Mouse (Mus musculus) bone marrow, adult 2 months (tissue): ENCODE data around the gene Lcor. TPM values are rescaled to one million over a fixed set of nuclear protein-coding genes. Genes with fewer than 3 reads are reported as not detected.

Source experiments
- H3K27ac ChIP-seq: fragments of 200-500 bp; 2 replicates; pipeline ENCODE4 v1.5.1; 2012; ENCODE audit warnings: low read depth, mild to moderate bottlenecking, control low read depth, inconsistent platforms, low read length; ENCODE audit not compliant: control insufficient read depth, poor library complexity, insufficient read depth
- H3K4me1 ChIP-seq: fragments of 200-500 bp; 2 replicates; pipeline ENCODE4 v1.6.1; 2011; ENCODE audit warnings: low read length; ENCODE audit not compliant: control insufficient read depth, insufficient read depth
- H3K4me3 ChIP-seq: fragments of 200-500 bp; replicated peaks from 2 replicates; pipeline ENCODE3; 2011; ENCODE audit warnings: mild to moderate bottlenecking, low read depth, low read length, control low read depth; ENCODE audit not compliant: control insufficient read depth
- CTCF ChIP-seq: fragments of 200-500 bp; IDR thresholded peaks from 2 replicates; pipeline ENCODE4 v1.5.1; 2011; ENCODE audit warnings: low read length, control low read depth; ENCODE audit not compliant: control insufficient read depth, insufficient read depth
- POLR2A ChIP-seq: fragments of 200-500 bp; IDR thresholded peaks from 2 replicates; pipeline ENCODE4 v1.6.1; 2011; ENCODE audit warnings: low read depth, mild to moderate bottlenecking, control low read depth, low read length, borderline replicate concordance; ENCODE audit not compliant: control insufficient read depth
- WGBS: fragments of 180-500 bp; shearing (Covaris S2); methylation state at CpG from one replicate; pipeline ENCODE4 v1.1.7; 2018; 5-methylcytosine and 5-hydroxymethylcytosine counted together
- polyA plus RNA-seq: library from polyadenylated mRNA; stranded (reverse); fragments of >200 nt; gene quantifications from 2 replicates; pipeline ENCODE4 v1.2.4, GENCODE M21; 2011; ENCODE audit warnings: low replicate concordance; ENCODE audit not compliant: missing spikeins, insufficient read depth, insufficient read length

The Lcor gene
- polyA plus RNA-seq, result 3.6 and 7.5 TPM in 2 replicates

- WGBS, result under 1% methylated on average over 81 of the region's 92 CpGs
- Histone ChIP-seq H3K27ac (peak within 1 kb of the TSS; percentile 100), H3K4me3 (peak within 1 kb of the TSS; percentile 99), H3K4me1 (peaks cover 2% of the 10 kb centered on the region; the same call in 1 of the 2 replicates)
- TF ChIP-seq CTCF, result no peak
- peak; percentile 80 for TF ChIP-seq POLR2A
These were observed at the start of gene Lcor for GRCm38 (mm10) chr19:41482190-41482908. TSS of gene Lcor (plus strand) at chr19:41482637.

- Histone ChIP-seq H3K27ac (no peak overlapping the region), H3K4me1 (no peaks in the 10 kb centered on the region; the same call in 1 of the 2 replicates), H3K4me3 (no peak overlapping the region)
- 81% methylated on average over 10 of the region's 10 CpGs for WGBS
- no peak for TF ChIP-seq POLR2A
These were observed 47.1 kb upstream of the Lcor start for GRCm38 (mm10) chr19:41435366-41435765.

DNA sequence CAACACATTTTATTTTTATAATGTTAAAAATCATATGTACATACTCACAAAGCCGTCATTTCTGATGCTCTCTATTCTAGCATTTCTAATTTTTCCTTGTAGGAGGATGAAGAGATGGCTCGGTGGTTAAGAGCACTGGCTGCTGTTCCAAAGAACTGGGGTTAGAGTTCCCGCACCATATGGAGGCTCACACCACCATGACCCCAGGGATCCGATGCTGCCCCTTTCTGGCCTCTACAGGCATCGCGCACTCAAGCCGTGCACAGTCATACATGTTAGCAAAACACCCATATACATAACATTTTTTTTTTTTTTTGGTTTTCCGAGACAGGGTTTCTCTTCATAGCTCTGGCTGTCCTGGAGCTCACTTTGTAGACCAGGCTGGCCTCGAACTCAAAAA is 46.0 kb upstream of the Lcor start:
- Histone ChIP-seq H3K4me3 (no peak overlapping the region), H3K27ac (no peak overlapping the region), H3K4me1 (no peaks in the 10 kb centered on the region; the same call in 1 of the 2 replicates)
- WGBS, result 85% methylated on average over 9 of the region's 9 CpGs
- TF ChIP-seq POLR2A (no peak), CTCF (no peak)

- Histone ChIP-seq H3K4me1 (no peaks in the 10 kb centered on the region; the same call in 1 of the 2 replicates), H3K27ac (no peak overlapping the region), H3K4me3 (no peak overlapping the region)
- WGBS, result 65% methylated on average over 6 of the region's 6 CpGs
- no peak for TF ChIP-seq CTCF
- TF ChIP-seq POLR2A, result no peak
These were observed 43.5 kb upstream of the Lcor start for GRCm38 (mm10) chr19:41438953-41439352.

DNA sequence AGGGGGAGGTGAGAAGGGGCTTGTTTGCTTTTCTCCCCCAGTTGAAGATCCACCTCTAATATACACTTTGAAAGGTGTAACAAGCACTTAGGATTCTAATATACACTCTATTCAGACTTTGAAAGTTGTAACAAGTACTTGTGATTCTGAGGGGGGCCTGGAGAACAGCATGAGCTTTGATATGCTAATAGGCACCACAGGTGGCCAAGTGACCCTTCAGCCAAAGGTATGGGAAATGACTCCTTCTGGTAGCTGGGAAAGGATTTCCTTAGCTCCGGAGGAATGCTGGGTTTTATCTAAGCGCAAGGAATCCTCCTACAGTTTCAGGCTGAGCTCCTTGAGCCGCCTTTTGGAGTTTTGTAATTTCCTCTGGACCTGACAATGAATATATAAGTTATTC is 41.0 kb upstream of the Lcor start:
- H3K4me1 ChIP-seq, result peaks cover 2% of the 10 kb centered on the region
- no peak for TF ChIP-seq CTCF
- TF ChIP-seq POLR2A, result no peak
- no peak overlapping the region for H3K27ac ChIP-seq
- no peak overlapping the region for H3K4me3 ChIP-seq
- 67% methylated on average over 3 of the region's 3 CpGs for WGBS

DNA sequence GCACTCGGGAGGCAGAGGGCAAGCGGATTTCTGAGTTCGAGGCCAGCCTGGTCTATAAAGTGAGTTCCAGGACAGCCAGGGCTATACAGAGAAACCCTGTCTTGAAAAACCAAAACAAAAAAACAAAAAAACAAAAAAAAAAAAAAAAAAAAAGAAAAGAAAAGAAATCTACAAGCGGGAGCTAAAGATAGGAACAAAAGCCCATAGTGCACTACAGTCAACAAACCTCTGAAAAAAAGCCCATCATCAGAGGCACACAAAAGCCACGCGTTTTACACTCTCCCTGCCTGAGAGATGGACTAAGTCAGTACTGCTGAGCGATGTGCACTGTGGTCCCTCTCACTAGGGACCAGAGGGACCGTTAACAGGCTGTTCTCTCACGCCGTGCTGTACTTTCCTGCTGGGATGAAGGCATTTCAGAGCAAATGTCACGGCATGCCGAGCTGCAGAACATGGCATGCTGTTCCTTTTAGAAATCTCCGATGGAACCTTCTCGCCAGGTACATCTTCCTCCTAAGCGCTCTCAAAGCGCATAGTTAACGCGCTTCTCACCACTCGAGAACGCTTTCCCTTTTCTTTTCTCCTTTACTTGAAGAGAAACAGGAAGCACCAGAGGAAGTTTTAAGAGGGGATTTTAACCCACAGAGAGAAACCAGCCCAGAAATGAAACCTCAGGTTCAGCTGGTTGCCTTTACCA is 40.4 kb upstream of the Lcor start:
- Histone ChIP-seq H3K27ac (peak overlapping the region; percentile 5; the same call in 1 of the 2 replicates), H3K4me1 (peaks cover 2% of the 10 kb centered on the region), H3K4me3 (peak overlapping the region; percentile 54)
- WGBS, result 14% methylated on average over 20 of the region's 20 CpGs
- no peak for TF ChIP-seq POLR2A
- TF ChIP-seq CTCF, result no peak

- no peak overlapping the region for H3K27ac ChIP-seq
- peaks cover 2% of the 10 kb centered on the region for H3K4me1 ChIP-seq
- TF ChIP-seq CTCF, result peak; percentile 99
- TF ChIP-seq POLR2A, result no peak
- peak overlapping the region; percentile 31 for H3K4me3 ChIP-seq
- WGBS, result 0% methylated on average over 6 of the region's 6 CpGs
These were observed 39.8 kb upstream of the Lcor start for GRCm38 (mm10) chr19:41442608-41442969.

DNA sequence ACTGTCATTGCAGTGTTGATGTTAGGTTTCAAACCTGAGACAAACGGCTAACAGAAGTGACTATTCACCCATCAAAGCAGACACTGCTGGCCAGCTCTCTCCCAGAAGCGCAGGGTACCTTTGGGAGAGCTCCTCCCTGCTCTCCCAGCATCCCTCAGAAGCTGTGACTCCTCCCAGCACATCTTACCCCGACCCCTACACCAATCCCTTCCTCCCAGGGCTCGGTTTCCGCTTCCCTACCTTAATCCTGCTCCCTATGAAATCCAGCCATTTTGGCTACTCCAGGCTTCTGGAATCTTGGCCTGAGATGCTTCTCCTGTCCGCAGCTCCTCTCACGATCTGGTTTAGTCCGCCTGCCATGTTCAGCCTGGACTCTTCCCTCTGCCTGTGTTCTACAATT is 37.9 kb upstream of the Lcor start:
- H3K4me1 ChIP-seq, result peaks cover 2% of the 10 kb centered on the region
- 79% methylated on average over 8 of the region's 8 CpGs for WGBS
- no peak overlapping the region for H3K4me3 ChIP-seq
- TF ChIP-seq POLR2A (no peak), CTCF (no peak)
- no peak overlapping the region for H3K27ac ChIP-seq
